22 mouse cellular contexts compared by ENCODE assay signal in the genomic region with DNA sequence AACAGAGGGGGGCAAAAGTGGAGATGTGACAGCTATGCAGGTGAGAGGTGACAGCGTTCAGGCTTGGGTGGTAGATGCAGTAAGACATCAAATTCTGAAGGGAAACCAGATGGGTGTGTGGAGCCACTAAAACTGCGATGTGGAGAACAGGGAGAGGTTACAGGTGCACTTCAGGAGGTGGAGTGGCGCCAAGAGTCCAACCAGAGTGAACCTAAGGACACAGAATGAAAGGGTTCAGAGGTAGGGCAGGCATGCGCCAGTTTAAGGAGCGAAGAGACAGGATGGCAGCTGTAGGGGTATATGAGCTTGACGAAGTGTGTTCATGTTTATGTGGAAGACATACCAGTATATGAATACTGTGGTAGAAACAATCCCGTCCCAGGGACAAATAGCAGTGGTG.
A peak's percentile ranks its signal among the peaks of the same experiment; 100 is the strongest.
DNase-seq lines count a peak whose midpoint lies in the region; ATAC-seq and TF ChIP-seq lines count a peak whose summit lies in the region.
"Had no signal": no experiment of that assay in that cellular context is flagged by ENCODE, and none has a peak within 500 bp of the region (broad histone marks: within the 10 kb centered on the region; RNA-seq: fewer than 3 reads in every experiment).

No protein-coding gene starts in this region.

- no peak for DNase-seq in lung, postnatal 10 days
- peak; percentile 72 for DNase-seq in kidney, adult 9 months
- peak; percentile 64 to 78 for DNase-seq in kidney, postnatal 36 days
- DNase-seq in layer of hippocampus, adult 18-20 months (ENCODE audit: low spot score in 2 of 2) = no peak
- DNase-seq: B cell, adult 2 months; cerebellum, adult 2 months; cerebellum, postnatal 36 days; gastrocnemius, adult 2 months; heart, postnatal 14 days; layer of hippocampus, postnatal 36 days; right cerebral cortex, postnatal 25 days had no signal

- no peak overlapping the region for H3K27ac ChIP-seq in intestine, postnatal 0 days (ENCODE audit: low read depth, low read length)
- no peak overlapping the region for H3K27ac ChIP-seq in intestine, embryonic 15.5 days
- H3K27ac ChIP-seq in lung, embryonic 15.5 days = no peak overlapping the region
- H3K27ac ChIP-seq: embryonic facial prominence, embryonic 15.5 days; gastrocnemius, adult 2 months; hindbrain, embryonic 15.5 days; limb, embryonic 13.5 days; liver, embryonic 15.5 days; midbrain, embryonic 13.5 days; neural tube, embryonic 13.5 days had no signal

- no peak overlapping the region for H3K4me2 ChIP-seq in intestine, postnatal 0 days (replicated peaks; ENCODE audit: low read depth)
- no peak overlapping the region for H3K4me2 ChIP-seq in intestine, embryonic 15.5 days (replicated peaks)
- no peak overlapping the region for H3K4me2 ChIP-seq in lung, embryonic 15.5 days
- H3K4me2 ChIP-seq: embryonic facial prominence, embryonic 15.5 days; heart, embryonic 12.5 days; hindbrain, embryonic 15.5 days; limb, embryonic 13.5 days; liver, embryonic 15.5 days; midbrain, embryonic 13.5 days; neural tube, embryonic 13.5 days had no signal

- no peaks in the 10 kb centered on the region for H3K27me3 ChIP-seq in intestine, postnatal 0 days (replicated peaks; ENCODE audit: control insufficient read depth, insufficient read depth, low read length)
- no peaks in the 10 kb centered on the region for H3K27me3 ChIP-seq in intestine, embryonic 15.5 days (replicated peaks)
- no peaks in the 10 kb centered on the region for H3K27me3 ChIP-seq in lung, embryonic 15.5 days
- H3K27me3 ChIP-seq: embryonic facial prominence, embryonic 15.5 days; heart, embryonic 12.5 days; hindbrain, embryonic 15.5 days; limb, embryonic 13.5 days; liver, embryonic 15.5 days; midbrain, embryonic 13.5 days; neural tube, embryonic 13.5 days had no signal

- no peak overlapping the region for H3K4me3 ChIP-seq in intestine, postnatal 0 days (ENCODE audit: low read depth, low read length)
- no peak overlapping the region for H3K4me3 ChIP-seq in intestine, embryonic 15.5 days (replicated peaks)
- H3K4me3 ChIP-seq in lung, embryonic 15.5 days = no peak overlapping the region
- H3K4me3 ChIP-seq: embryonic facial prominence, embryonic 15.5 days; gastrocnemius, adult 2 months; heart, embryonic 12.5 days; hindbrain, embryonic 15.5 days; limb, embryonic 13.5 days; liver, embryonic 15.5 days; midbrain, embryonic 13.5 days; neural tube, embryonic 13.5 days had no signal

- no peaks in the 10 kb centered on the region for H3K9me3 ChIP-seq in intestine, postnatal 0 days (ENCODE audit: control insufficient read depth)
- H3K9me3 ChIP-seq in intestine, embryonic 15.5 days = no peaks in the 10 kb centered on the region
- H3K9me3 ChIP-seq in lung, embryonic 15.5 days = no peaks in the 10 kb centered on the region
- H3K9me3 ChIP-seq: embryonic facial prominence, embryonic 15.5 days; heart, embryonic 12.5 days; hindbrain, embryonic 15.5 days; limb, embryonic 13.5 days; liver, embryonic 15.5 days; midbrain, embryonic 13.5 days; neural tube, embryonic 13.5 days had no signal

- ATAC-seq in intestine, postnatal 0 days = 0 out of 2 replicates have a peak, but pooled peaks have one; percentile 33
- ATAC-seq in intestine, embryonic 15.5 days = no peak
- 0 out of 2 replicates have a peak, but pooled peaks have one; percentile 57 for ATAC-seq in lung, embryonic 15.5 days (ENCODE audit: borderline replicate concordance, extremely low read depth, low FRiP score, low TSS enrichment)
- no peak for ATAC-seq in CD4-positive, CD25-positive, alpha-beta regulatory T cell, adult 4 months

- H3K36me3 ChIP-seq in intestine, postnatal 0 days (ENCODE audit: control insufficient read depth, insufficient read depth) = no peaks in the 10 kb centered on the region
- no peaks in the 10 kb centered on the region for H3K36me3 ChIP-seq in intestine, embryonic 15.5 days
- no peaks in the 10 kb centered on the region for H3K36me3 ChIP-seq in lung, embryonic 15.5 days
- H3K36me3 ChIP-seq: embryonic facial prominence, embryonic 15.5 days; heart, embryonic 12.5 days; hindbrain, embryonic 15.5 days; limb, embryonic 13.5 days; liver, embryonic 15.5 days; midbrain, embryonic 13.5 days; neural tube, embryonic 13.5 days had no signal

- H3K4me1 ChIP-seq in intestine, postnatal 0 days (replicated peaks; ENCODE audit: control insufficient read depth, insufficient read depth, low read length) = 0 out of 2 replicates have a peak, but pooled peaks cover 4% of the 10 kb centered on the region
- H3K4me1 ChIP-seq in intestine, embryonic 15.5 days (replicated peaks) = peaks cover 9% of the 10 kb centered on the region
- H3K4me1 ChIP-seq in lung, embryonic 15.5 days = peaks cover 17% of the 10 kb centered on the region; the same call in 1 of the 2 replicates
- H3K4me1 ChIP-seq: embryonic facial prominence, embryonic 15.5 days; hindbrain, embryonic 15.5 days; liver, embryonic 15.5 days; neural tube, embryonic 13.5 days had no signal

- 83% methylated on average over 7 of the region's 7 CpGs for WGBS in intestine, postnatal 0 days
- WGBS in intestine, embryonic 15.5 days = 87% methylated on average over 7 of the region's 7 CpGs
- WGBS in lung, embryonic 15.5 days = 69% methylated on average over 7 of the region's 7 CpGs

- H3K9ac ChIP-seq in intestine, postnatal 0 days (ENCODE audit: low read depth, low read length) = no peak overlapping the region
- no peak overlapping the region for H3K9ac ChIP-seq in intestine, embryonic 15.5 days
- no peak overlapping the region for H3K9ac ChIP-seq in lung, embryonic 15.5 days
- H3K9ac ChIP-seq: embryonic facial prominence, embryonic 15.5 days; heart, embryonic 12.5 days; hindbrain, embryonic 15.5 days; limb, embryonic 13.5 days; liver, embryonic 15.5 days; midbrain, embryonic 13.5 days; neural tube, embryonic 13.5 days had no signal

- no peak for TF ChIP-seq CTCF in intestine, postnatal 0 days (IDR thresholded peaks at IDR 0.05; ENCODE audit: low read depth)

Comparison
In these comparisons a context has a peak if more than half of its experiments do, and no peak if none do; other contexts are left out.
1. ATAC-seq: peak in intestine, postnatal 0 days (single experiment) and lung, embryonic 15.5 days (single experiment); none in intestine, embryonic 15.5 days (single experiment) and CD4-positive, CD25-positive, alpha-beta regulatory T cell, adult 4 months (single experiment).
2. DNase-seq: peak in kidney, adult 9 months (single experiment) and kidney, postnatal 36 days (2 of 2); none in lung, postnatal 10 days (single experiment) and layer of hippocampus, adult 18-20 months (0 of 2).